Mouse (Mus musculus): ENCODE data around the gene Ptpn5. TPM values are rescaled to one million over a fixed set of nuclear protein-coding genes. Genes with fewer than 3 reads are reported as not detected.

Ptpn5 gene
- total RNA-seq, 2 experiments from 2014 or later, result 0.81 to 1.5 TPM

DNA sequence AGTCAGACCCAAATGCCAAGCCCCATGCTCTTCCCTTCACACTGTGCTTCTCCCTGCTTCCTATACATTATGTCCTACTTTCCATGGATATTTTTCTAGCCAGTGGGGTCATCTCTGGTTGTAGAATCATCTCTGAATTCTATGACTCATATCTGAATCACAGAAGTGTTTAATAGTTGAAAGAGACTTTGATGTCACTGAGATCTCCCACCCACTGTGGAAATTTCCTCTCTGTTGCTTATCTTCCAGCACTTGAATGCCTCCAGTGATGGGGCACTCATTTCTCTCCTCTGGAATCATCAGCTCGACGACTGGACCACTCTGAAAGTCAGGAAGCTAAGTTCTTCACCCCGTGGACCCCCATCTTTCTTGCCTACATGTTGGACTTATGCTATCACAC lies 22.4 kb downstream of the Ptpn5 start:
- no peak for DNase-seq

DNA sequence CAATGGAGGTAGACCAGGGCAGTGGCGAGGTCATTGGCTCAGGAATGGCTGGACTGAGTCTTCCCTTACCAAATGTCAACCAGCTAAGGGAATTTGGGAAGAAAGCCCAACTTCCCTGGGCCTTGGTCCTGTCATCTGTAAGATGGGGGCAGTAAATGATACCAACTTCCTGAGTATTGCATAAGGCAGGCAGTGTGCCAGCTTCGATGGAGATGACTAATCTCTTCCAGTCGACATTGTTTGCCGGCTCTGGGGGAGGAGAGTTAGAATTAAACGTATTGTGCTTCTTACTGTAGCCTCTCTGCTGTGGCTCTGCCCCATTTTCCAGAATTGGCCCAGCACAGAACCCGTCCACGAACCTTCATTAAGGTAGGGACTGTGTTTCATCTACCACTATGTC lies 23.0 kb downstream of the Ptpn5 start:
- DNase-seq, result peak; percentile 66

DNA sequence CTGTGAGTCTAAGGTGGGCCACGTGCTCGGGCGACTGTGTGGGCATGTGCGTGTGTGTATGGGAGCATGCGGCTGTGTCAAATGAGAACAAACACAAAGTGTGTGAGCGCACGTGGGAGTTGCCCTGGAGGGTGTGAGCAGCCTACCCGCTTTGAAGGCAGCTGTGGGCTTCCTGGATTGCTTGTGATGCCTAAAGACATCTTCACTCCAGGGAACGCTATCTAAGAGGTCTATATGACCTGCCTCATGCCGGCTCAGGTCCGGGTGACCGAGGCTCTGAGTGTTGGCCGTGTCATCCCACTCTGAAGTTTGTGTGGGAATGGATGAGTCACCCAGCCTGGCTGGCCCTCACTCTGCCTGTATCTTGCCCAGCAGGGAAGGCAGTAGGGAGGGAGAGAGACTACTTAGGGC lies 24.7 kb downstream of the Ptpn5 start:
- DNase-seq, result peak; percentile 20

DNA sequence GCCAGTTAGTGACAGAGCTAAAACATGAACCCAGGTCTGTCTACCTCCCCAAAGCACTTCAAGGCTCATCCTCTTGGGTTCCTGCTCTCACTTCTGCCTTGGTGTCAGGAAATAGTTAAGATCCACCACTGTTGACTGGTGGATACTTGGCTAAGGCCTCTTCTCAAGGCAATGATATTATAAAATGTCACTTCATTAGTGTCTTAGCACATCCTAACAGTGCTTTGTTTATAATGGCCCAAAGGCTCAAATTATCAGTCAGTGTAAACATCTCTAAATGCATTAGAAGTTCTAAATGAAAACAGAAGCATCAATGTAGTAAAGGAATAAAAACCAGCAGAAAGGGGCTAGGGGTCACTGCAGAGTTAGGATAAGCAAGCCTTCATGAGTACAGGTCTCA lies 26.5 kb downstream of the Ptpn5 start:
- no peak for DNase-seq

DNA sequence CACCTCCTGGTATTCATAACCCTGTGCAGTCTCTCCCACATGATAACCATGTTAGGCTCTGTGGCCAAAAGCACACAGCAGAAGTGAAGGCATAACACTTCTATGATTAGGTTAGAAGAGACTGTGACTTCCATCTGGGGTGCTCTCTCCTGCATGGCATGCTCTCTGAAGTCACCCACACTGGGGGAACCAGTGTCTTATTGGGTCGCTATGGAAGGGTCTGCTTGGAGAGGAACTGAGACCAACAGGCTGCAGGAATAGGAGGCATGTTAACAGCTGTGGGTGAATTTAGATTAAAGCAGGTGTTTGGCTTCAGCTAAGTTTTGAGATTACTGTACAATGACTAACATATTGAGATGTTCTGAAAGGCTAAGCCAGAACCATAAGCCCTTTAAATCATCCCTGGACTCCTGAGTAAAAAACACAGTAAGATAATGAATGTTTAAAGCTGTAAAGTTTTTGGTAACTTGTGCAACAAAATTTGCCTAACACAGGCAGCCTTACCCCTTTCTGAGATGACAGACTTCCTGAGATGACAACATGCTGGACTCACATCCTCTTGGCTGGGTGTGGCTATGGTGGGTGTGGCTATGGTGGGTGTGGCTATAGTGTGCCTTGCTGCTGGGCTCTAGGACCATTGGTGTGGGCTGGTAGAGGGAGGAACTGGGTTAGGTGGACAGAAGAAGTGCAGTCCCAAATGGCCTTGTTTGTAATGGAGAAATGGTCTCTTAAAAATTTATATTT lies 29.6 kb downstream of the Ptpn5 start:
- no peak for DNase-seq

DNA sequence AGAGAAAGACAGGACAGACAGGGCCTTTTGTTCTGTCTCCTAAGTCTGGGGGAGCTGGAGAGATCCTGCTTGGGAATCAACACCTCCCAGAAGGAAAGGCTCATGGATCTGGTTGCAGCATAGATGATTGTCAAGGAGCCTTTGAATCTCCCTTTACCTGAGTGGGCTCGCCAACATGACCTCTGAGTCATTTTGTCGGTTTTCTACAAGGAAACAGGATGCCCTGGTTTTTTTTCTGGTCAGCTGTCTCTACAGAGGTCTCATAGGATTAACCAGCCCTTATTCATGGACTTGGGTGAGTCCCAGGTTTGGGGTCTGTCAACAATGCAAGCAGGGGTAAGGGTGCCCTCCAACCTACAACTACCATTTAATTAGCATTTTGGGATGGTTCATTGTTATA lies 30.5 kb downstream of the Ptpn5 start:
- no peak for DNase-seq

DNA sequence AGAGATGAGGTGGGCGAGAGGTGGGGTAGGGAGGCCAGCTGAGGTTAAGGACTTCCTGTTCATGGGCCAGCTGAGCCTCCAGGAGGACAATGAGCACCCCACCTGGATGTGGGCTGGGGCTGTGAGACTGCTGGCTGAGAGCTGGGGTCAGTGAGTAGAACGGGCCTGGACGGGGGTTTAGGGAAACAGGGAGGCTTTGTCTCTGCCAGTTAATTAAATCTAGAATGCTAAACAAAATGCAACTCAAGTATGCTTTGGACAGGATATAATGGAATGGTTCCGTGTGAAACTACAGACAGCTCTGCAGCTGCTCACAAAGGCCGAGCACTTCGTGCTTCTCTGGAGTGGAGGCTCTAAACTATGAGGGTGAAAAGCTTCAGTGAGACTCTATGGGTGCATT lies 32.9 kb downstream of the Ptpn5 start:
- no peak for DNase-seq

DNA sequence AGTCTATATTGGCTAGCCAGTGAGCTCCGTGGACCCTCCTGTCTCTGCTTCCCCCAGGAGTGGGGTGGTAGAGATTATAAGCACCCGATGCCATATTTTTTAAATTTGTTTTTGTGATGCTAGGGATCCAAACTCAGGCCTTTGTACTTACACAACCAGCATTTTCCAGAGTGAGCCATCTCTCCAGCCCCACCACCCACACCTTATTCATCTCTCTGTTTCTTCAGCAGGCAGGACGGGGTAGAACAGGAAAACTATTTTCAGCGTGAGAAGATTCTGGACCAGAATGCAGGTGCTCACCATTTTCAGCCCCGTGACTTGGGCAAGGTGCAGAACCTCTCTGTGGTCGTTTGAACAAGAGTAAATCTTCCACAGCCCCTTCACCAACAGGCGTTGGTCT lies 34.2 kb downstream of the Ptpn5 start:
- no peak for DNase-seq

DNA sequence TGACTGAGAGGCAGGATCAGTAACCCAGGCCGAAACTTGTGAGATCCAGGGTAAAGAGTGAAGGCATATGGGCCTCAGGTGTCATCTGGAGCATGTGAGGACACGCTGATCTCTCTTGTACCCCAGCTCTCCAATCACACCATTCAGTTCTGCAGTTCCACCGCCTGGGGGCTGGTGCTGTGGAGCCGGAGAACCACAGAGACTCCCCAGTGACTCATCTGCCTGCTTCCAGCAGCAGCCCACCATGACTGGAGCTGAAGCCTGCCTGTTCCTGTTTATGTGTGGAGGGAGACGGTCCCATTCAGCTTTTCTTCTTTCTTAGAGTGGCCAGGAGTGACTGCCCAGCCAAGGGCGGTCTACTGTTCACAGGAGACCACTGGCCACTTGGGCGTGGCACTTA lies 35.4 kb downstream of the Ptpn5 start:
- no peak for DNase-seq

DNA sequence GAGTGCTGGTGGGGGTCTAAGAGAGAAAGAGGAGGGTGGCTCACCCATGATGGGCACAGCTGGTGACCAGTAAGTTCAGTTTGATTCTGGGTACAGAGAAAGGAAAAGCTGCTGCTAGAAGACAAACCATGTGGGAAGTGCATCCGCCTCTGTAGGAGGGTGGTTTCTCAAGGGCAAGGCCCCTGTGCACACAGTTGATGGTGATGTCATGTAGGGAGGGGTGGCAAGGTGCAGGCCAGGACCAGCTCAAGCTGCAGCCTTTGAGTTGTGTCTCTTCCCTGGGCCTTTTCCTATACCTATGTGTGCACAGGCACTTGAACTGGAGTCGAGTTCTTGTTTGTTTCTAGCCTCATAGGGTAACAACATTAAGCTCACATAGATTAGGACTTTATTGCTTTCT lies 38.5 kb downstream of the Ptpn5 start:
- no peak for DNase-seq

DNA sequence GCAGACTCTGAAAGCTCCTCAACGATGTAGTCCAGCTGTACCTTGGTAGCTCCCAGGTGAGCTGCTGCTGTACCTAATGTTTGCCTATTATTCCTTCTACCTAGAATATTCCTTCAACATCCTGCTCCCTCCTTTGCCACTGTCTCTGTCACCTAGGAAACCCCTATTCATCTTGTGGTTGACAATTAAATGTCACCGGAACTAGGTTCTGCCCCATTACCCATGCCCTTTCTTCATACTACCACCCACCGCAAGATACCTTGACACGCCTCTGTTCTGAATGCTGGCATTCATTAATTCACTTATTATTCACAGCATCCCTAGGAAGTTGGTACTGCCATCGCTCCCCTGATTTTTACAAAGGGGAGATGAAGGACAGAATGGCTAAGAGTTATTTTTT lies 39.5 kb downstream of the Ptpn5 start:
- no peak for DNase-seq

DNA sequence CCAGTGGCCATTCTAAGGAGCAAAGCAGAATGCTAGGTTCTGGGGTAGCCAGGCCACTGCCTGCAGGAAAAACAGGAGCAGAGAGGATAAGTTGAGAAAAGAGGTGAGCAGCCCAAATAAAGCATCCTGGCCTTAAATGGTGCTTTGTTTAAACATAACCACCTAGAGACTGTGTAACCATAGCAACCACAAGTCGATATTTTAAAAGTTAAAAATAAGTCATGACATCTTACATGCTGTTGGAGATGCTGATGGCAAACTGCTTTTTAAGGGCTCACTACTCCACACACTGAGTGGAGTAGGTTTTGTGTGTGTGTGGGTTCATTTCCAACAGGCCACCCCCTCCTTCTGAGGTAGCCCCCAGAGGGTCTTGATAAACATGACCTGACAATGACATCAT lies 48.4 kb downstream of the Ptpn5 start:
- DNase-seq, result no peak

DNA sequence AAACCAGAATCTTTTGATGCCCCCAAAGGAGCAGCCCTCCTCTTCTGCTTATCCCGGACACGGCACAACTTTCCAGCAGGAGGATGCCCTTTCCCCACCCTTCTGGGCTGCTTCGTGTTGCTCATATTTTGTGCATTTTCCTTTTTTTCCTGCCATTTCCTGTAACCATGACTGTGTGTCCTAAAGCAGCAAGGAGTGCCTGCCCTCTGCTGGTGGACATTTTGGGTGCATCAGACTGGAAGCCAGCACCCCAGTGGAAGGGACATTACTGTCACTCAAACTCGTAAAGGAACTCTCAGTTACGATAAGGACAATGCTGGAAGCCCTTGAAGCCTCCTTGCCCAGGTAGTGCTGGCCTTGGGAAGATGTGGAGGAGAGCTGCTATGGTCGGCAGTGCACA lies 52.2 kb downstream of the Ptpn5 start:
- peak; percentile 87 for DNase-seq

DNA sequence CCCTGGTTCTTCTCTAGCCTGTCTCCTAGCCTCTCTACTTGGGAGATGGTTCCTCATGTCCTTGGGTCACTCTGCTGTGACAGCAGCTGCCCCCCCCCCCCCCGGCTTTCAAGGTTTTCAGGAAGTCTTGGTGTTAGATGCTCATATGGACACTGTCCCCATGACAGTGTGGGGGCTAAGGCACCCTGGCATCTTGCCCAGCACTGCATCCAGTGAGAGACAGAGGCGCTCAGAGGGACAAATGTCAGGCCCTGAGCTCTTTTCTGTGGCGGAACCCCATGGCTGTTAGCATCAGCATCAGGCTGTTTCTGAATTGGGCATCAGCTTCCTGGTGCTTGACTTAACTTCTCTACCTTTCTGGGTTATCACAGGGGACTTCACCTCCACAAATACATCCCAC lies 52.6 kb downstream of the Ptpn5 start:
- DNase-seq, result peak; percentile 47

DNA sequence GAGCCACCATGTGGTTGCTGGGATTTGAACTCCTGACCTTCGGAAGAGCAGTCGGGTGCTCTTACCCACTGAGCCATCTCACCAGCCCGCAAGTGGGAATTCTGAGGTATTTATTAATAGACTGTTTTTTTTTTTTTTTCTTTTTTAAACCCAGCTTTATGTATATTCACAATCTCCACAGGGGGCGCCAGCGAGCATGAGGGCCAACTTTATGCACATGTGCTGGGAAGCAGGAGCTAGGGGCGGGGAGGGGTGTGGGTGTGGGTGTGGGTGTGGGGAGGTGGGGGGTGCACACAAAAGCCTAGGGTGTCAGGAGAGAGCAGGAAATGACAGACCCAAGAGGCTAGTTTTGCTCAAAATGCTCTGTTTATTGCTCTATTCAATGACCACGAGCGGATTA lies 56.0 kb downstream of the Ptpn5 start:
- DNase-seq, result peak; percentile 44

DNA sequence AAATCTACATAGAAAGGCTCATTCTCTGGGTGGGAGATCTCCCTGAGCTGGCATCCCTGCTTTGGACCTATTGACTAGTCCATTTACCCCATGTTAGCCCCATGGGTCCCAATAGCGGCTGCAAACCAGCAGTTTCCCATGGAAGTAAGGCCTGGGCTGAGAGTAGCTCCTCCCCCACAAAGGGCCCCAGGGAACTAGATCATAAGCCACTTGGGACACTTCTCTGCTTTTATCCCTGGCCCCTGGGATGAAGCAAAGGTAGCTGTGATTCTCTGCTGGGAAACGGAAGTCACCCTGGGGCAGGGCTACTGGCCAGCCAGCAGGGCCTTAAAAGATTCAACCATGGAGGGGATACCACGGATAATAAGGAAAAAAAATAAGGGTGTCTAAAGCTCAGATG lies 56.8 kb downstream of the Ptpn5 start:
- DNase-seq, result no peak

DNA sequence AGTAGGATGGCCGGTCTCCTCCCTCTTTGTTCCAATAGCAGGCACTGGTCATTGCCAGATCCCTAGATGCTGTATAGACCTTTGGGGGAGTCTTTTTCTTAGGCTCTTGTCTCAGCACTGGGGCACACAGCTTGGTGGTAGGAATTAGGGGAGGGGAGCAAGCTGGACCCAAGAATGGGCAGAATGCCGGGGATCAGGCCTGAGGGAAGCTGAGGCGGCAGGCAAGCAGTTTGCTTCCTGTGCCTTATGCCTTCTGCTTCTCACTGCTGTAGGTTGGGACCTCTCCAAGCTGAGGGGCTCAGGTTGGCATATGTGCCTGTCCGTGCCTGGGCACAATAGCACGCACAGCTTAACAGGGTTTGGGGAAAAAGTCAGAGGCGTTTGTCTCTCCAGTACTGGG lies 57.3 kb downstream of the Ptpn5 start:
- no peak for DNase-seq

DNA sequence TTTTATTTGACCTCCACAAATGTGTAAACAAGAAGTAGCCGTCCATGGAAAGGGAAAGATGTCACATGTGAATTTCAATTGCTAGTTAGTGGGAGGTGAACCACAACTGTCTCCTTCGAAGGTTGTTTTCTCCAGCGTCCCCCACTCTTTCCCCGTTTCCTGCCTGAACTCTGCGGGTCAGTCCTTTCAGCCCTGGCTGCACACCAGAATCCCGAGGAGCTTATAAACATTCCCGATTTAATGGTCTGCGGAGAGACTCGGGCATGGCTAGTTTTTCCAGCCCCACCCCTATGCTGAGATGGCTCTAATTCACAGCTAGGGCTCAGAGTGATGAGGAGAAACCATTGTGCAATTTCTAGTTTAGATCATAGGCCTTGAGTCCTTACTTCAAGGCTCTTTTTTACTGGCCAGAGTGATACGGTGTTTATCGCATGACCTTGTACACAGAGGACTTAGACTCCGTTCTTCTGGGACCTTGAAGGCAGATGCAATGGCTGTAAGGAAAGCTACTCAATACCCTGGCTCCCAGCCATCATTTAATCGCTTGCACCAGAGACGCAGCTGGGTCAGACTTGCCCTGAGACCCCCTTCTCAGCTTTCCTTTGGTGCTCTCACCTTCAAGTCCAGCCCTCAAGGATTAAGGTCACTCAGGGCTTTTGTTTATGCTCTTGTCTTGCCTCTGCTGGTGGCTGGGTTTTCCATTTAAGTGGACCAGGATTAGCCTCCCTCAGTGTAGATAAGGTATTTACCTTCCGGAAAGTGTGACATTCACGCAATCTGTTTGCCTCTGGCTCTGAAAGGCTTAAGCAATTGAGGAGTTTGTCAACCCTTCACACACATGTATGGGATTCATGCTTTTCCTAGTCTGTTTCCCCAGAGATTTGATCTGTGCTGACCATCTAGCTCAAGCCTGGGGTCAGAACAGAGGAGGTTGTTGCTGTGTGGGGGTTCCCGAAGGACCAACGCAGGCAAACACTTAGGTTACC lies 59.7 kb downstream of the Ptpn5 start:
- peak; percentile 41 for DNase-seq

DNA sequence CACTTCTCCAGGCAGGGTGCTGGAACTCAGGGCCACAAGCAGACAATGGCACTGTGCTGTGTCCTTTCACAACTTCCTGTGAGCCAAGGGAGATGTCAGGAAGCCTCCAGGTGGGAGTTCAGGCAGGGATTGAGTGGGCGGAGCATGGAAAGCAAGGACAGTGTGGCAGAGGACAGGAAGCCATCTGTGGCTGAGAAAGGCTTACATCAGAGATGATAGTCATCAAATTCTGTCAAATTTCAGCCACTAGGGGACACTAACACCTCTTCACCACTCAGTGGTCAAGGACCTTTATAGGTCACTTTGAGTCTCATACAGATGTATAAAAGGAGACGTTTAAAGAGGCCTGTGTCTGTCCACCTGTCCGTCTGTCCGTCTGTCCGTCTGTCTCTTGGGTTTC lies 60.9 kb downstream of the Ptpn5 start:
- DNase-seq, result no peak

DNA sequence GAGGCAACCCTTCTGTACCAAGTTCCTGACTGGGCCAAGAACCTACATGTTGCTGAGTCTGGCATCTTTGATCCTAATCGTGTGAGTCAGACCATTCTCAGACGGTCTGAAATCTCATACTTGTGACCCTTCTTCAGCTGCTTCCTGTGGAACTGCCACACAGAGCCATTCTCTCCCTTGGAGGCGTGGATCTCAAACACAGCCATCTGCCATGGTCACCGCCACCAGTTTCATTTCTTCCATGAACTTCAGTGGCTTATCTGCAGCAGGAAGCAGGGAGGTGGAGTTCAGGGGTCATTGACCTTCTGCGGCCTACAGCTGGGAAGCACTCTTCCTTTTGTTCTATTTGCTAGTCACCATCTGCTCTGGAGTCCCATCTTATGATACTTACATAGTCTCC lies 65.6 kb downstream of the Ptpn5 start:
- DNase-seq, result no peak

DNA sequence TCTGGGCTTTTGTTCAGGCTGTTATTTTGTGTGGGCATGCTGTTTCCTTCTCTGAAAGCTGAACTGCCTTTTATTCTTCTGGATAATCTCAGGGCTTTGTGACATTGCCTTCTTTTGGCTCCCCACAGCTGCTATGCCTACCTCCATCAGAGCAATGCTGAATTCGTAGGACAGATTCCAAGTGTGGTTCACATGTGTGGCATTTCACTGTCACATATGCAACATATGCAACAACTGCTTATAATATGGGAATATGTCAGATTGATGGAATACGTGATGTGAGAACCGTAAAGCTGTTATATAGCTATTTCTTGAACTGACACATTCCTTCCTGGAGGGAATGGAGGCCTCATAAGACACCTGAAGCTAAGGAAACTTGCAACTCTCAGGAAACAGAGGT lies 66.5 kb downstream of the Ptpn5 start:
- DNase-seq, result no peak

DNA sequence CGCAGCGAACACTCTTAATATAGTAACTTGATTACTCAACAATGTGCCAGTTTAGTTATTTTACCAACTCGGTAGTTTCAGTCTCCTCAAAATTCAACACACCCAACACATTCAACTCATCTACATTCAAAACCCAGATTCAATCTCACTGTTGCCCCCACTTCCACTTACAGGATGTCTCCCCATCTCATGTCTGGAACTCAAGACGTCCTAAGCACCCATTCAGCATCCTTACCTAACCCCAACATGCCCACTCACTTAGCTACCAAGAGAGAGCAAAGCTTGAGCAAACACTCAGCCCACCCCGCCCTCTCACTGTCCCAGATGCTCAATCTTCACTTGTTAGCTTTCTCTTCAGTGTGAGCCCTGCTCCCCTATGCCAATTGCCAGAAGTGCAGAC lies 71.9 kb downstream of the Ptpn5 start:
- no peak for DNase-seq

DNA sequence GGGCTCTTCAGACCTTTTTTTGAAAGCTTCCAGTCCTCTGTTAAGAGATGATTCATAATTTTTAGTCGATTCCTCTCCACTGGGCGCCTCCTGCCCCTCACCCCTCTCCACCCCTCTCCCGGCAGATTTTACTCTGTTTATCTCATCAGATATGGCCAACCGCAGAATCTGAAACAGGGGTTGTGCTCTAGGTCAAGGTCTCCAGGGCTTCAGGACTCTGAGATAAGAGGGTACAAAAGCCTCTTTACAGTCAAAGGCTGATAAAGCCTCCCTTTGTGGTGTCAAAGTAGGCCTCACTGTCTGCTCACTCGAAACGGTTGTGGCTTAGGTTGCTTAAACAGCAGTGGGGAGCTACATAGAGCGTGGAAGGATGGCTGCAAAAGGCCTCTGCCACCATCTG lies 74.1 kb downstream of the Ptpn5 start:
- no peak for DNase-seq

DNA sequence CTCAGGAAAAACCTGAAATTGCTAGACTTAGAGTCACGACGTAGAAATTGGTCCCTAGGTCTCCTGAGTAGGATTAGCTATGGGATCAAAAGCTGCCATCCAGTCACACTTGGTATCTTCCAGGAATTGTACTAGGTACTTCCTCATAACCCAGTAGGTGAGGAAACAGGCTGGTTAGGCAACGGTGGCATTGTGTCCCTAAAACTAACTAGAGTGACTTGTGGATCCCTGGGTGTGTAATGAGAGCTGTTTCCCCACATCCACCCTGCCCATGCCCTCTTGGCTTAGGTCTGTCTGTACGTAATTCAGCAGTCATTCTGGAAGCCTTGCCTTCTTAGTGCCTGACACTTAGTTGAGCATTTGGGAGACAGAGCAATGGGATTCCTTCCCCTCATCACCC lies 77.2 kb downstream of the Ptpn5 start:
- no peak for DNase-seq
